Mouse (Mus musculus): Measurements from ENCODE around the gene Tmco3. TPM values are rescaled to one million over a fixed set of nuclear protein-coding genes. Genes with fewer than 3 reads are reported as not detected.

The Tmco3 gene
- polyA plus RNA-seq (2017; shearing (Covaris generic)), result 17.3 TPM

GRCm38 (mm10) chr8:13287692-13288623, at the start of gene Tmco3, which contains the start of gene Dcun1d2:
TSS of gene Tmco3 (plus strand) at chr8:13288190.
TSS of gene Dcun1d2 (minus strand) at chr8:13288131.

DNA sequence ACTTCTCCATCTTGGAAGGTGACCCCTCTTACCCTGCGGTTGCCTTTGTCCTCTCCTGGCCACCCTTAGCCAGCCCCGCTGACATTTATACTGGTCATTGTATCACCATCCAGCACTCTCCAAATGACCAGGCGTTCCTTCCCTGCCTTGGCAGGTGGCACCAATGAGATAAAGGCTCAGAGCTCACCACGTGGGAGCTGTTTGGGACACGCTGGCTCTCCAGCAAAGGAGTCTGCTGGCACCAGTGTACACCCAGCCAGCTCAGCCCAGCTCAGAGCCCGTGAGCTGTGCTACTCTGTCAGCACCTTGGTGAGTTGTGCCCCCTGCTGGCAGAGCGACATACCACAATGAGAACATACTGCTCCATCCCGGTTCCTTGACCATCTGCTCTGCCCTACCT, 34.0 kb upstream of the Tmco3 start, which contains the start of gene Adprhl1:
Gene Adprhl1, minus strand, starts transcription at position 144 of the 400 bp plus-strand sequence.

DNA sequence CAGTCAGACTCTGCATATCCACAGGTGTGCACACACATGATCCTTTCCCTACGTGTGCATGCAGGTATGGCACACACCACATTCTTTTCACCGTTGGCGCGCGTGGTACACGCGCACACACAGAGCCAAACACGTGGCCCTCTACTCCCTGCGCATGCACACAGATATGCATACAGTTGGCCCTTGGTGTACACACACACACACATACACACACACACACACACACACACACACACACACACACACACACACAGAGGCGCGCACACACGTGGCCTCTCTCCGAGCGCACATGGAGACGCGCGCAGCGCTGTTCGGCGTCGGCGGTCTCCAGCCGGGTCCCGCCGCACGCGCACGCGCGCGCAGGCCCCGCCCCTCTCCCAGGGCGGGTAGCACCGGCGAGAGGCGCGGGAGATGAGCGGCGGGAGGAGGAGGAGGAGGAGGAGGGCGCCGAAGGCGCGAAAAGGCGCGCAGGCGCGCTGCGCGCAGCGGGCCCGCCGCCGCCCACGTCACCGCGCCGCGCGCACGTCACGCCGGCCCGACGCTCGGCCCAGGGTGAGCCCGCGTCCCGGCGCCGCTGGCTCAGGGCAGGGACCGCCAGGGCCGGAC, 50.4 kb downstream of the Tmco3 start, which contains the start of gene Tfdp1:
Gene Tfdp1, plus strand, starts transcription at position 497 of the 606 bp plus-strand sequence.

Other genes starting within 250 kb of the Tmco3 start
- gene Proz, start 227.3 kb upstream of the Tmco3 start, polyA plus RNA-seq (2017; shearing (Covaris generic)), result 2.3 TPM
- 42.6 TPM for gene Pcid2, start 182.7 kb upstream of the Tmco3 start, polyA plus RNA-seq (2017; shearing (Covaris generic))
- 22.8 TPM for gene Cul4a, start 182.6 kb upstream of the Tmco3 start, polyA plus RNA-seq (2017; shearing (Covaris generic))
- gene Lamp1, start 129.0 kb upstream of the Tmco3 start, polyA plus RNA-seq (2017; shearing (Covaris generic)), result 212 TPM
- 2.0 TPM for gene Grtp1, start 87.6 kb upstream of the Tmco3 start, polyA plus RNA-seq (2017; shearing (Covaris generic))
- gene Adprhl1, start 34.0 kb upstream of the Tmco3 start, polyA plus RNA-seq (2017; shearing (Covaris generic)), result not detected
- gene Dcun1d2, start 59 bp upstream of the Tmco3 start, polyA plus RNA-seq (2017; shearing (Covaris generic)), result 21.3 TPM
- 59.0 TPM for gene Tfdp1, start 50.6 kb downstream of the Tmco3 start, polyA plus RNA-seq (2017; shearing (Covaris generic))
- 0.56 TPM for gene Atp4b, start 108.6 kb downstream of the Tmco3 start, polyA plus RNA-seq (2017; shearing (Covaris generic))
- gene Grk1, start 116.9 kb downstream of the Tmco3 start, polyA plus RNA-seq (2017; shearing (Covaris generic)), result not detected
- gene Tmem255b, start 147.0 kb downstream of the Tmco3 start, polyA plus RNA-seq (2017; shearing (Covaris generic)), result not detected
- gene Gas6, start 206.3 kb downstream of the Tmco3 start, polyA plus RNA-seq (2017; shearing (Covaris generic)), result not detected